Mouse (Mus musculus) ovary, postnatal 10 days (tissue): Measurements from ENCODE around the gene Hdac10.

ENCODE experiments used
- DNase-seq: peaks from one replicate; pipeline ENCODE4 v3.0.0; 2022; ENCODE audit warnings: low spot score

Hdac10 gene

DNA sequence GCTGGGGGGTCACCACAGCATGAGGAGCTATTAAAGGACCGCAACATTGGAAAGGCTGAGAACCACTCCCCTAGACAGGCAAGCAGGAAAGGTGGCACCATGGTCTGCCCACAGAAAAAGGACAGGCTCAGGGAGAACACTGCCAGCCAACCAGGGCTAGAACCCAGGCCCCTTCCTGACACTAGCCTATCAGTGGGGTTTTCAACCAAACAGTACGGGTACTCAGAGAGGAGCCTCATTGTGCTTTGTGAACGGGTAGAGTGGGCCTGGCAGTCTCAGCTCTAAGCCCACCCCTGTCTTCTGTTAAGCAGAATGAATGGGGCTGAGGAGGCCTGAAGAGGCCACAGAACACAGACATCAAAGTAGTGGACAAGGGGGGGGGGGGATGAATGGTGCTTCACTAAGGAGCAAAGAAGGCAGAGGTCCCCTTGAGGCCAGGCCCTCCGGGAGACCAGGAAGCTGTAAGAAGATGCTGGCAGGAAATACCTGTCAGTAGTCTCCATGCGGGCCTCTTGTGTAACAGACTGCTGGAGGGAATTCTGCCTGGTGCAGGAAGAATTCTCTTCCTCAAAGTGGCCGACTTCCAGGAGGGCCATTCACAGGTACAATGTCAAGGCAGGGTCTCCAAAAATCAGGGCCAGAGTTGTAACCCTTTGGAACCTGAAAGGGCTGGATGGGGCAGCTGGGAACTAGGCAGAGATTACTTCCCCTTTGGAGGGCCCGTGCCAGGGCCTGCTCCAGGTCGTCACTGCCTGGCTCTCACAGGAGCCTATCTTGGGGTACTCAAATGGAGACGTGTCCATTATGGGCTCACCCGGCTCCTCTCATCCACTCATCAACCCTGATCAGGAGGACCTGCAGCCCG lies 53.7 kb downstream of the Hdac10 start, which contains the start of gene Trabd:
Gene Trabd, plus strand, starts transcription at position 512 of the 865 bp plus-strand sequence.
- no peak for DNase-seq

DNA sequence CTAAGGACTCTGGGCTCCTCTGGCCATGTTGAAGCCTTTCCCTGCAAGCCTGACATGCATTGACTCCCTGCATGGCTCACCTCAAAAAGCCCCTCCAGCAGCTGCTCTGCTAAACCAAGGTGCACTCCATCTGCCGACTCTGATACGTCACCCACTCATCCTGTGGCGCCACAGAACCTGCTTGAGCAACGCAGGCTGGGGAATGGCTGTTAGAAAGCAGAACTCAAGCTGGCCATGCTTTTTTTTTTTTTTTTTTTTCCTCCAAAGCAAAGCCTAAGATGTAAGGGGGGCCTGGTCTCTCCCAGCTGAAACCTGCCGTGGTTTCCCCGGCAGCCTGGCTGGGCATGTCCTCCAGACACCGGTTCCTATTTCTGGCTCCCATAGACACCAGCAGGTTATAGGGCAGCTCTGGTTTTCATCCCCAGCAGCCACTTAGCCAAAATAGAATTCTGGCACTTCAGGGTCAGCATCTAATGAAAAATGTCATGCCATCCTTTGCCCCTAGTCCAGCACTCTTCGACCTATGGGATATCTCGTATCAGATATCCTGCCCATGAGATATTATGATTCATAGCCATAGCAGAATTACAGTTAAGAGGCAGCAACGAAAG lies 54.4 kb downstream of the Hdac10 start:
- DNase-seq, result no peak
